Mouse (Mus musculus): ENCODE measurements around the gene Fgr.

Gene Fgr

GRCm38 (mm10) chr4:133015710-133016651 lies 42.1 kb downstream of the Fgr start:
- DNase-seq (ENCODE audit: low spot score): peak; percentile 71

- DNase-seq (ENCODE audit: low spot score): peak; percentile 63
These were observed 43.0 kb downstream of the Fgr start for GRCm38 (mm10) chr4:133016677-133017415.

DNA sequence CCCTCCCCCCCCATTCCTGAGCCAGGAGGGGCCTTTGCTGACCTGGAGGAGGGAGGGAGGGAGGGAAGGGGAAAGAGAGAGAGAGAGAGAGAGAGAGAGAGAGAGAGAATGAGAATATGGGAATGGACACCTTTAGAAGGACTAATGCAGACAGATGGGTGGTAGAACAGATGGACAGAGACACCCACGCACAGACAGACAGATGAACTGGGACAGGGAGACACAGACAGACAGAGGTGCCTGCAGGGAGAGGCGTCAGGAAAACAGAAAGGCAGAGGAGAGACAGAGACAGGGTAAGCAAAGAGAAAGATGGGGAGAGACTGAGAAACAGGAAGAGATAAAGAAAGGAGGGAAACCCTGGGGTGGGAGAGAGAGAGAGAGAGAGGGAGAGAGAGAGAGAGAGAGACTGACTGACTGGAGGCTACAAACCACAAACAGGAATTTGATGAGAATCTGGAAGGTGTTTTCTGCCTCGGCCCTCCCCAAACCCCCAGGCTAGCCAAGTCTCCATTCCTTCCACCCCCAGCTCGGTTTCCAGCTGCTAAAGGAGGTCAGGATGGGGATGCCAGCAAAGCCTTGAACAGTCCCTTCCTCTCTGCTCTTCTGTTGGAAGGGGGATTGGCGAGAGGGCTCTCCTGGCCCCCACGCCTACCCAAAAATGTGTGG lies 43.8 kb downstream of the Fgr start:
- no peak for DNase-seq (ENCODE audit: low spot score)

DNA sequence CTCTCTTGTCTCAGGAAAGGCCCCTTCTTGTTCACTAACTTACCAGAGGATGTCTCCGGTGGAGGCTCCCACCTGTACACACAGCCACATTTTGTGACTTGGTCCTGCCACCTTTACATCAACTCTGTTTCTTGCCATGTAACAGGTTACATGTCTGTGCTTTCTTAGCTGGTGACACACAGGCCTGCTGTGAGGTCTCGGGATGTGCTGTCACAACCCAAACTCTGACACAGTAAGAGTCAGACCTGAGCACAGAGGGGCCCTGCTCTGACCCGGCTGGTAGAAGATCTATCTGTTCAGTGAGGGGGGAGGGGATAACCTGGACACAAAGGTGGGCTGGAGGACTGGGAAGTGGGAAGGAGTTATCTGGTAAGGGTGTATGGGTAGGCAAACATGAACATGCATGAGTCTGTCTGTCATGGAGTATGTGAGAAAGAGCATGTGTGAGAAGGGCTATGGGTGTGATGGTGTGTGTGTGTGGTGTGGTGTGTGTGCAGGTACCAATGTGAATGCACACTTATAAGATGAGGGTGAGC lies 44.4 kb downstream of the Fgr start:
- no peak for DNase-seq (ENCODE audit: low spot score)

- no peak for DNase-seq (ENCODE audit: low spot score)
These were observed 46.8 kb downstream of the Fgr start for GRCm38 (mm10) chr4:133020721-133021120.

- no peak for DNase-seq (ENCODE audit: low spot score)
These were observed 47.3 kb downstream of the Fgr start for GRCm38 (mm10) chr4:133021181-133021671.

- DNase-seq (ENCODE audit: low spot score): no peak
These were observed 48.3 kb downstream of the Fgr start for GRCm38 (mm10) chr4:133022217-133022616.

DNA sequence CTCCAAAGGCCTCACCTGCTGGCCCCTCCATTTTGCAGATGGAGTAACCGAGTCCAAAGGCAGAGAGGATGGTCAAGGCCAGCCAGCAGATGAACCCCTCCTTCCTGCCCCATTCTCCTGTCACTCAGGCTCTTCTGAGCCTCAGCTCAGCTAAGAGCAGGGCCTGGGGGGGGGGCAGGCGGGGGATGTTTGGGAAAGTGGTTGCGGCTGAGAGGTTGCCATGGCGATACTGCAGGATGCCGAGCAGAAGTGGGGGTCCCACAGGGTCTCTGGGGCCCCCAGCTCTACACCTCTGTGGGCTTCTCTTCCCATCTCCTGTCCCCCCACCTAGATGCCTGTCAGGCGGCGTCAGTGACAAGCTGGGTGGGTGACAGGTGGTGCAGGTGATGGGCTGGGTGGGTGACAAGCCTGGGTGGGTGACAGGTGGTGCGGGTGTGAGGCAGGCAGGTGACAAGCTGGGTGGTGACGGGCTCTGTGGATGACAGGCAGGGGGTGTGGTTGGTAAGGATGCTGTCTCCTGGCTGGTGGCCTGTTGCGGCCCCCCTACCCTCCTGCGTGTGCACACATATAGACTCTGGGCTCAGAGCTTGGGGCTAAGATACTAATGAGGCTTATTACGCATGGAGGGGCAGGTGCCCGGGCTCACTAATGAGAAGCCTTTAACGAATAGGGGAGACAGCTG lies 49.2 kb downstream of the Fgr start:
- DNase-seq (ENCODE audit: low spot score): no peak

- no peak for DNase-seq (ENCODE audit: low spot score)
These were observed 49.7 kb downstream of the Fgr start for GRCm38 (mm10) chr4:133023636-133024035.

DNA sequence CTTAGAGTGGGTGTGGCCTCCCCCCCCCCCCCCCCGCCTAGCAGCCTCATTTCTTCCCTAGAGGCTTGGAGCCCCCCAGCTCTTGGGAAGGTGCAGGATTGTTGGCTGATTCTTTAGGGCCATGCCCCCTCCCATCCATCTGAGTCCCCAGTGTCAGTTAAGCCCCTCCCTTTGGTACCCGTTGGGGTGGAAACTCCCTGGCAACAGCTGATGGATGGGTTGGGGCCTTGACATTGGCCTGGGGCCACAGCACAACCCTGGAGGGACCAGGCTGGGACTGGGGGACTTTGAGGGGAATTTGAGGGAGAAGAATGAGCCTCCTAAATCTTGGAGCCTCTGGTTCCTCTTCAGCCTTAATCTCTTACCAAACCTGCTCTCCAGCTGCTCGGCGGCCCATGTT lies 50.5 kb downstream of the Fgr start:
- no peak for DNase-seq (ENCODE audit: low spot score)

GRCm38 (mm10) chr4:133024969-133025685 lies 51.2 kb downstream of the Fgr start:
- peak; percentile 95 for DNase-seq (ENCODE audit: low spot score)

- no peak for DNase-seq (ENCODE audit: low spot score)
These were observed 52.4 kb downstream of the Fgr start for GRCm38 (mm10) chr4:133026272-133026671.

- DNase-seq (ENCODE audit: low spot score): no peak
These were observed 53.0 kb downstream of the Fgr start for GRCm38 (mm10) chr4:133026826-133027375.

GRCm38 (mm10) chr4:133027721-133028120 lies 53.8 kb downstream of the Fgr start:
- no peak for DNase-seq (ENCODE audit: low spot score)

GRCm38 (mm10) chr4:133028193-133028592 lies 54.3 kb downstream of the Fgr start:
- no peak for DNase-seq (ENCODE audit: low spot score)

- no peak for DNase-seq (ENCODE audit: low spot score)
These were observed 55.0 kb downstream of the Fgr start for GRCm38 (mm10) chr4:133028875-133029274.

DNA sequence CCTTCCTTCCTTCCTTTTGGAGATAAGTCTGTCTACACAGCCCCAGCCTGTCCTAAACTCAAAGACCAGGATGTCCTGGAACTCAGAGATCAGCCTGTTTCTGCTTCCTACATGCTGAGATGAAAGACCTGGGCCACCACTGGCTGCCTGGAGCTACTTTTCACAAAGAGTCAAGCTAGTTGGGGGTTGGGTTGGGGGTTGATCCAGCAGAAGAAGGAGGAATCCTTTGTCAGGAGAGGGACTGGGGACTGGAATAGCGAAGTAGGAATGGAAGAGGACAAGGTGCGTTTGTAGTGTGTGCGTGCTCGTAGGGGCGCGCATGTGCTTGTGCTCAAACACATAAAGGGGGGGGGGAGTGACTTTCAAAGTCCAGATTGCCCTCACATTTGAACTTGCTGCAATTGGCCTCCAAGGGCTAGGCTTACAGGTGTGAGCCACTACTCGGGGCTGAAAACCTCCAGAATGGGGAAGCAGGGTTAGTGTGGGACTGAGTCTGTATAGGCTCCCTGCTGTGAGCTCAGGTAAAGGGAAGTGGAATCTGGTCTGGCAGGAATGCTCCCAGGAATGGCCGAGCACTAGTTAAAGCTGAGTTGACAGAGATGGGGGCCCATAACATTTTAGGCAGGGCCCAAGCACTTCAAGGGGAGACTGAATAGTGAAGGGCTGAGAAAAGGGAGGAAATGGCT lies 58.7 kb downstream of the Fgr start:
- no peak for DNase-seq (ENCODE audit: low spot score)

GRCm38 (mm10) chr4:133034478-133034877 lies 60.6 kb downstream of the Fgr start:
- DNase-seq (ENCODE audit: low spot score): no peak

GRCm38 (mm10) chr4:133035446-133035845 lies 61.6 kb downstream of the Fgr start:
- no peak for DNase-seq (ENCODE audit: low spot score)

DNA sequence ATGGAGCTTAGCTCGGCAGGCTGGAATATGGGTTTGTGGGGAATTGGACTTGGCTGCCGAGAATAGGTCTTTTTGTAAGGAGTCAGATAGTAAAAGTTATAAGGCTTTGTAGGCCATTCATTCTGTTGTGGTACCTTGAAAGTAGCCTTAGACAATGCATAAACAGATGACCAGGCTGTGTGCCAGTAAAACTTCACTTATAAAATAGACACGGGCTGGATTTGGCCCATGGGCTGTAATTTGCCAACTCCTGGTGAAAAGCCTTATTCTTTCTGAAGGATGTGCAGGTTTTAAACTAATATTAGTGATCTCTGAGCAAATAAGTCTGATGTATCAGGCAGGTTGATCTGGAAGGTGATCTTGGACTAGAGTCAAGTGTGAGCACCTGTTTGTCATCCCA lies 62.1 kb downstream of the Fgr start:
- no peak for DNase-seq (ENCODE audit: low spot score)
